In genomic region chr9:66127193-66127546, GRCm38 (mm10) we compare ENCODE assay signal across 8 mouse cellular contexts. TPM values are rescaled to one million over a fixed set of nuclear protein-coding genes. Genes with fewer than 3 reads are reported as not detected.
DNase-seq lines count a peak whose midpoint lies in the region; ATAC-seq lines count a peak whose summit lies in the region.

No protein-coding gene starts in this region.

- no peak for DNase-seq in lung, adult 18-20 months
- DNase-seq in embryonic facial prominence, embryonic 14.5 days (ENCODE audit: low spot score) = no peak
- no peak for DNase-seq in limb, embryonic 10.5 days (ENCODE audit: low spot score)
- DNase-seq in layer of hippocampus, postnatal 14 days (ENCODE audit: low spot score in 2 of 2) = no peak
- DNase-seq in kidney, adult 18-20 months = no peak
- DNase-seq in right cerebral cortex, postnatal 4 days = no peak

- peak overlapping the region; percentile 84 for H3K4me2 ChIP-seq in lung, embryonic 16.5 days (ENCODE audit: low read depth, low read length)
- peak overlapping the region; percentile 83 for H3K4me2 ChIP-seq in embryonic facial prominence, embryonic 14.5 days (ENCODE audit: low read depth, low read length)
- peak overlapping the region; percentile 84 for H3K4me2 ChIP-seq in neural tube, embryonic 15.5 days

- peaks cover 24% of the 10 kb centered on the region for H3K4me1 ChIP-seq in lung, embryonic 16.5 days (replicated peaks; ENCODE audit: control insufficient read depth, insufficient read depth, low read length)
- peaks cover 25% of the 10 kb centered on the region for H3K4me1 ChIP-seq in embryonic facial prominence, embryonic 14.5 days (ENCODE audit: control insufficient read depth, insufficient read depth, low read length)
- H3K4me1 ChIP-seq in limb, embryonic 10.5 days = peaks cover 36% of the 10 kb centered on the region
- H3K4me1 ChIP-seq in neural tube, embryonic 15.5 days = peaks cover 42% of the 10 kb centered on the region

- no peak for ATAC-seq in lung, embryonic 16.5 days (ENCODE audit: low read depth)
- ATAC-seq in embryonic facial prominence, embryonic 14.5 days (ENCODE audit: low read depth) = no peak
- no peak for ATAC-seq in neural tube, embryonic 15.5 days (ENCODE audit: low FRiP score)

- no peaks in the 10 kb centered on the region for H3K27me3 ChIP-seq in lung, embryonic 16.5 days (ENCODE audit: control insufficient read depth, insufficient read depth, low read depth, low read length)
- H3K27me3 ChIP-seq in embryonic facial prominence, embryonic 14.5 days (replicated peaks; ENCODE audit: control insufficient read depth, insufficient read depth, low read length) = no peaks in the 10 kb centered on the region
- no peaks in the 10 kb centered on the region for H3K27me3 ChIP-seq in limb, embryonic 10.5 days (ENCODE audit: low read depth, poor library complexity, severe bottlenecking)
- no peaks in the 10 kb centered on the region for H3K27me3 ChIP-seq in neural tube, embryonic 15.5 days (replicated peaks)

- H3K27ac ChIP-seq in lung, embryonic 16.5 days (ENCODE audit: low read length) = peak overlapping the region; percentile 58
- peak overlapping the region; percentile 84 for H3K27ac ChIP-seq in embryonic facial prominence, embryonic 14.5 days (replicated peaks; ENCODE audit: low read depth, low read length)
- H3K27ac ChIP-seq in limb, embryonic 10.5 days = peak overlapping the region; percentile 93
- peak overlapping the region; percentile 83 for H3K27ac ChIP-seq in neural tube, embryonic 15.5 days (replicated peaks)

- peak overlapping the region; percentile 64 for H3K4me3 ChIP-seq in lung, embryonic 16.5 days (ENCODE audit: low read length)
- peak overlapping the region; percentile 69 for H3K4me3 ChIP-seq in embryonic facial prominence, embryonic 14.5 days (ENCODE audit: low read depth, low read length)
- H3K4me3 ChIP-seq in limb, embryonic 10.5 days = peak overlapping the region; percentile 68
- peak overlapping the region; percentile 67 for H3K4me3 ChIP-seq in neural tube, embryonic 15.5 days (replicated peaks)

- 31% methylated on average over 6 of the region's 6 CpGs for WGBS in lung, embryonic 16.5 days
- WGBS in embryonic facial prominence, embryonic 14.5 days = 41% methylated on average over 6 of the region's 6 CpGs
- WGBS in limb, embryonic 10.5 days = 61% methylated on average over 6 of the region's 6 CpGs
- 45% methylated on average over 6 of the region's 6 CpGs for WGBS in neural tube, embryonic 15.5 days

- peak overlapping the region; percentile 69 for H3K9ac ChIP-seq in lung, embryonic 16.5 days (ENCODE audit: low read length)
- peak overlapping the region; percentile 80 for H3K9ac ChIP-seq in embryonic facial prominence, embryonic 14.5 days (ENCODE audit: low read depth, low read length)
- peak overlapping the region; percentile 69 for H3K9ac ChIP-seq in neural tube, embryonic 15.5 days (replicated peaks)

- peaks cover 3% of the 10 kb centered on the region; the same call in 1 of the 2 replicates for H3K36me3 ChIP-seq in lung, embryonic 16.5 days (ENCODE audit: control insufficient read depth, insufficient read depth, low read length)
- 0 out of 2 replicates have a peak, but pooled peaks cover 10% of the 10 kb centered on the region for H3K36me3 ChIP-seq in embryonic facial prominence, embryonic 14.5 days (ENCODE audit: control insufficient read depth, insufficient read depth, low read length)
- H3K36me3 ChIP-seq in limb, embryonic 10.5 days = peaks cover 23% of the 10 kb centered on the region
- H3K36me3 ChIP-seq in neural tube, embryonic 15.5 days = no peaks in the 10 kb centered on the region

- no peaks in the 10 kb centered on the region for H3K9me3 ChIP-seq in lung, embryonic 16.5 days (ENCODE audit: control insufficient read depth, low read length)
- H3K9me3 ChIP-seq in embryonic facial prominence, embryonic 14.5 days (ENCODE audit: control insufficient read depth, low read length) = no peaks in the 10 kb centered on the region
- no peaks in the 10 kb centered on the region for H3K9me3 ChIP-seq in limb, embryonic 10.5 days (replicated peaks)
- H3K9me3 ChIP-seq in neural tube, embryonic 15.5 days (replicated peaks) = no peaks in the 10 kb centered on the region

RNA-seq across cellular contexts. Expression of gene Ciao2a, which starts 0.8 kb away (rescaled TPM):
- 139 and 141 TPM in 2 replicates for polyA plus RNA-seq in lung, embryonic 16.5 days (2015; fragmentation: Nextera tagmentation; extraction: Ambion mirVana)
- polyA plus RNA-seq in embryonic facial prominence, embryonic 14.5 days (2014; fragmentation: Nextera tagmentation; extraction: Ambion mirVana) = 112 and 119 TPM in 2 replicates
- 166 and 171 TPM in 2 replicates for polyA plus RNA-seq in limb, embryonic 10.5 days (2016; fragmentation: Nextera tagmentation; extraction: Ambion mirVana)
- 73.7 and 100 TPM in 2 replicates for polyA plus RNA-seq in neural tube, embryonic 15.5 days (2015; fragmentation: Nextera tagmentation; extraction: Ambion mirVana)
- 10 to 100 TPM; 25.7 to 26.2 TPM for total RNA-seq in layer of hippocampus, postnatal 14 days (2021)

RNA-seq across cellular contexts. Expression of gene Snx1, which starts 0.8 kb away (rescaled TPM):
- polyA plus RNA-seq in lung, embryonic 16.5 days (2015; fragmentation: Nextera tagmentation; extraction: Ambion mirVana) = 123 TPM in 2 replicates
- polyA plus RNA-seq in embryonic facial prominence, embryonic 14.5 days (2014; fragmentation: Nextera tagmentation; extraction: Ambion mirVana) = 139 and 143 TPM in 2 replicates
- 122 and 126 TPM in 2 replicates for polyA plus RNA-seq in limb, embryonic 10.5 days (2016; fragmentation: Nextera tagmentation; extraction: Ambion mirVana)
- 70.4 and 80.0 TPM in 2 replicates for polyA plus RNA-seq in neural tube, embryonic 15.5 days (2015; fragmentation: Nextera tagmentation; extraction: Ambion mirVana)
- 10 to 100 TPM; 68.5 to 70.6 TPM for total RNA-seq in layer of hippocampus, postnatal 14 days (2021)

RNA-seq across cellular contexts. Expression of gene Dapk2, which starts 30.9 kb away (rescaled TPM):
- 22.8 and 27.3 TPM in 2 replicates for polyA plus RNA-seq in lung, embryonic 16.5 days (2015; fragmentation: Nextera tagmentation; extraction: Ambion mirVana)
- polyA plus RNA-seq in embryonic facial prominence, embryonic 14.5 days (2014; fragmentation: Nextera tagmentation; extraction: Ambion mirVana) = 10.6 and 14.3 TPM in 2 replicates
- polyA plus RNA-seq in limb, embryonic 10.5 days (2016; fragmentation: Nextera tagmentation; extraction: Ambion mirVana) = 2.9 and 3.6 TPM in 2 replicates
- polyA plus RNA-seq in neural tube, embryonic 15.5 days (2015; fragmentation: Nextera tagmentation; extraction: Ambion mirVana) = 0.69 and 2.0 TPM in 2 replicates
- 1 to 10 TPM in 1 of 2 experiments, under 1 TPM in 1; 0.71 to 1.1 TPM for total RNA-seq in layer of hippocampus, postnatal 14 days (2021)

RNA-seq across cellular contexts. Expression of gene Snx22, which starts 57.7 kb away (rescaled TPM):
- polyA plus RNA-seq in lung, embryonic 16.5 days (2015; fragmentation: Nextera tagmentation; extraction: Ambion mirVana) = 8.6 and 11.2 TPM in 2 replicates
- polyA plus RNA-seq in embryonic facial prominence, embryonic 14.5 days (2014; fragmentation: Nextera tagmentation; extraction: Ambion mirVana) = 3.4 and 4.1 TPM in 2 replicates
- polyA plus RNA-seq in limb, embryonic 10.5 days (2016; fragmentation: Nextera tagmentation; extraction: Ambion mirVana) = 1.9 and 2.4 TPM in 2 replicates
- polyA plus RNA-seq in neural tube, embryonic 15.5 days (2015; fragmentation: Nextera tagmentation; extraction: Ambion mirVana) = 10.7 and 12.1 TPM in 2 replicates
- total RNA-seq in layer of hippocampus, postnatal 14 days (2021) = 1 to 10 TPM; 7.2 to 9.0 TPM
